Mouse (Mus musculus) brain, embryonic 14.5 days (tissue): ENCODE measurements around the gene Psmb6. TPM values are rescaled to one million over a fixed set of nuclear protein-coding genes. Genes with fewer than 3 reads are reported as not detected.
A peak's percentile ranks its signal among the peaks of the same experiment; 100 is the strongest.
"Not testable (repeated sequence)": the region's sequence is repeated elsewhere in the genome, so short reads cannot be mapped to it uniquely, and the experiment has no call there.

Source experiments
- DNase-seq: peaks from one replicate; pipeline ENCODE4 v3.0.0-alpha.2; 2011; ENCODE audit warnings: low read depth
- CTCF ChIP-seq: fragments of 200-500 bp; IDR thresholded peaks from 2 replicates; pipeline ENCODE4 v1.5.1; 2012; ENCODE audit warnings: inconsistent platforms, mild to moderate bottlenecking, moderate library complexity, borderline replicate concordance; ENCODE audit not compliant: insufficient read depth, insufficient read length; ENCODE audit errors: extremely low read depth
- POLR2A ChIP-seq: fragments of 200-500 bp; IDR thresholded peaks from 2 replicates; pipeline ENCODE4 v1.6.1; 2012; ENCODE audit warnings: mild to moderate bottlenecking, inconsistent platforms, borderline replicate concordance; ENCODE audit not compliant: poor library complexity, insufficient read depth, insufficient read length, severe bottlenecking; ENCODE audit errors: extremely low read depth
- polyA plus RNA-seq: library from polyadenylated mRNA; depleted of rRNA; stranded (reverse); fragments of >200 nt; gene quantifications from 2 replicates; pipeline ENCODE4 v1.2.3, GENCODE M21; 2012

Psmb6 gene
- polyA plus RNA-seq, 1 experiment = 405 TPM

DNA sequence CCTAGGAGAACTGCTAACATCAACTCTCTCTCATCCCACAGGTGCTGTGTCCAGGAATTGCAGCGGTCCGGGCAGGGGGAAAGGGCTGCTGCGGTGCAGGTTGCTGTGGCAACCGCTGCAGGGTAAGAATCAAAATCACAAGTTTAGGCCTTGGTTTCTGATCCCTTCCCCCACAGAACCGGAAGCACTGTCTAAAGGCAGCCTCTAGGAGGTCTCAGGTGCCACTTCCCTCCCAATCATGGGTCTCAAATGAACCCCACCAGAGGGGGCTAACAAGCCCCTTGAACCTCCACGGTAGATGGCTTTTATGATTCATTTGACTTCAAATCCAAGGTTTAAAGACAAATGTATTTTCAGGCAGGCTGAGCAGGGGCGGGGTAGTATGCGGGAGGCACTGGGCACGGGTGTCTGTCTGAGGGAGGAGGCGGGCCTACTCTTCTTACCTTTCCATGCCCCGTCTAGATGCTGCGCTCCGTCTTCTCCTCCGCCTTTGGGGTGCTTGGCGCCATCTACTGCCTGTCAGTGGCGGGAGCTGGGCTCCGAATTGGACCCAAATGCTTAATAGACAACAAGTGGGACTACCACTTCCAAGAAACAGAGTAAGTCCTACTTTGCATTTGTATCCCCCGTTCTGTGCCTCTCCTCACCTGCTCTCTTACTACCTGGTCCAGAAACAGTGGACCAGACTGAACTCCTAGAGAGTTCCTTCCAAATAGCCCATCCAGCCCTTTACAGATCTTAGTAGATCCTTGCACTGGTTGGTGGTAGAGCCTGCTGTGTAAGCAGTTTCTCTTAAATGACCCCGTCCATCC, 15.2 kb upstream of the Psmb6 start:
- peak; percentile 76 for DNase-seq
- TF ChIP-seq CTCF = peak; percentile 84
- no peak for TF ChIP-seq POLR2A

DNA sequence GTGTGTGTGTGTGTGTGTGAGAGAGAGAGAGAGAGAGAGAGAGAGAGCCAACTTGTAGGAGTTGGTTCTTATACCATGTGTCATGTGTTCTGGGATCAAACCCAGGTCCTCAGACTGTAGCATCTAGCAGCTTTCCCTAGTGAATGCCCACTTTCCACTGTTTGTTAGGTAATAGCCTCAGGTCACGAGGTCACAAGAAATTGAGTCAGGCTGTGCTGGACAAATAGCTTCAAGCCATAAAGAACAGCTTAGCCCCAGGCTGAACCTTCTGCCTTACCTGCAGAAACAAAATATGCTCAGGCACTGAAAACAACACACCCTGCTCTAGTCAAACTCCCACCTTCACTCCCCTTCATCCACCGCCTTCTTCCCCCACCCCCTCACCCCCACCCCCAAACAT, 13.9 kb upstream of the Psmb6 start:
- no peak for DNase-seq
- TF ChIP-seq CTCF (no peak), POLR2A (no peak)

- DNase-seq = no peak
- TF ChIP-seq CTCF (no peak), POLR2A (no peak)
Measured at GRCm38 (mm10) chr11:70511825-70512224, 13.3 kb upstream of the Psmb6 start.

DNA sequence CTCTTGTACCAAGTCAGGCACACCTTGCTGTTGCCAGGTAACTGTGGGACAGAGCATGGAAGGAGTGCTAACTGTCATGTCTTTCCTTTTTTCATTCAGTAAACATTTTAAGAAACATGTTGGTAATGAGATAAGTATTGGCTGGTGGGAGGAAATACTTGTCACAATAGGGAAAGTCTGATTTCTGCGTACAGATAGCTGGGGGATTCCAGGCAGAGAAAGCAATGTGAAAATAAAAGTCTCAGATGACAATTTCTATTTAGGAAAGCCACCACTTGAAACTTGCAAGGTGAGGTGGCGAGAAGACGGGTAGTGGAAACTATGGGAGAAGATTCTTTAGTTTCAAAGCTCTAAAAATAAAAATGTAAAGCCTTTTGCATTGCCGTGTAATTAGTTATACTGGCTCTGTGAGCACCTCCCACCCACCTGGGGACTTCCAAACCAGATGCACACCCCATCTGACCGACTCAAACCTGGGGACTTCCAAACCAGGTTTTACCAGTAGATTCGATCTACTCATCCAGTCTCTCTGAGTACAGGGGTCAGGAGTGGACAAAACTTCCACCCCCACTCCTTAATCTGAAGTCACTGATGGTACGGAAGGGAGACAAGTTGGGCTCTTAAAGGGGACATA, 12.3 kb upstream of the Psmb6 start:
- no peak for DNase-seq
- TF ChIP-seq CTCF (no peak), POLR2A (no peak)

GRCm38 (mm10) chr11:70513520-70513919, 11.6 kb upstream of the Psmb6 start:
- no peak for DNase-seq

GRCm38 (mm10) chr11:70514288-70514687, 10.9 kb upstream of the Psmb6 start, which contains the start of gene Vmo1:
Gene Vmo1, minus strand, starts transcription at chr11:70514616.
- TF ChIP-seq CTCF = no peak
- no peak for TF ChIP-seq POLR2A
- no peak for DNase-seq

More at GRCm38 (mm10) chr11:70513520-70513919, 11.6 kb upstream of the Psmb6 start:
- TF ChIP-seq CTCF (no peak), POLR2A (no peak)

GRCm38 (mm10) chr11:70516352-70516751, 8.8 kb upstream of the Psmb6 start:
- DNase-seq = peak; percentile 77
- TF ChIP-seq POLR2A (no peak), CTCF (peak; percentile 51; the same call in 1 of the 2 replicates)

- no peak for DNase-seq
- no peak for TF ChIP-seq CTCF
- no peak for TF ChIP-seq POLR2A
Measured at GRCm38 (mm10) chr11:70518436-70518835, 6.7 kb upstream of the Psmb6 start.

- TF ChIP-seq CTCF (no peak), POLR2A (no peak)
- DNase-seq = no peak
Measured at GRCm38 (mm10) chr11:70518923-70519322, 6.2 kb upstream of the Psmb6 start, which contains the start of gene Gltpd2. Gene Gltpd2, plus strand, starts transcription at chr11:70519196.

DNA sequence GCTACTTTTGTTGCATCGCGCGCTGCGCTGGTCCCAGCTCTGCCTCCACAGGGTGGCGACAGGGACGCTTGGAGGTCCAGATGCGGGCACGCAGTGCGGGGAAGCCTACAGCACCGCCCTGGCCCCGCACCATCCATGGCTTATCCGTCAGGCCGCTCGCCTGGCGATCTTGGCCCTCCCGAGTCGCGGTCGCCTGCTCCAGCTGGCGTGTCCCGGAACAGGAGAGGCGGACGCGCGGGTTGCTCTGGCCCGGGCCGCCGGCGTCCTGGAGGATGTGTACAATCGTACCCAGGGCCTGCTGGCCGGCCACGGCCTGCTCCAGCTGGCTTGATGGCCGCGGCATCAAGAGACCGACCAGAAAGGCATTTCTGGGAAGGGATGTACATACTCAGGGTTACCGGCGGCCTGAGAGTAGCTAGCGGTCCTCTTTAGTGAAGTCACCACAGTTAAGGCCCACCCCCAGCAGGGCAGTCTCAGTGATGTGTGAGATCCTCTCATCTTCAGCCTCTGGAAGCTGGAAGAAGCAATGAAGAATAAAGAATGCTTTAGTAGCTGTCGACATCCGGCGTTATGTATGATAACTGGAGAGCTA, 4.9 kb upstream of the Psmb6 start:
- TF ChIP-seq POLR2A = no peak
- peak; percentile 15; the same call in 1 of the 2 replicates for TF ChIP-seq CTCF
- peak; percentile 29 for DNase-seq

- not testable (repeated sequence) for DNase-seq
Measured at GRCm38 (mm10) chr11:70523306-70523989, 1.7 kb upstream of the Psmb6 start.

GRCm38 (mm10) chr11:70524782-70525181, 385 bp upstream of the Psmb6 start:
- no peak for TF ChIP-seq CTCF
- TF ChIP-seq POLR2A = no peak
- DNase-seq = no peak

DNA sequence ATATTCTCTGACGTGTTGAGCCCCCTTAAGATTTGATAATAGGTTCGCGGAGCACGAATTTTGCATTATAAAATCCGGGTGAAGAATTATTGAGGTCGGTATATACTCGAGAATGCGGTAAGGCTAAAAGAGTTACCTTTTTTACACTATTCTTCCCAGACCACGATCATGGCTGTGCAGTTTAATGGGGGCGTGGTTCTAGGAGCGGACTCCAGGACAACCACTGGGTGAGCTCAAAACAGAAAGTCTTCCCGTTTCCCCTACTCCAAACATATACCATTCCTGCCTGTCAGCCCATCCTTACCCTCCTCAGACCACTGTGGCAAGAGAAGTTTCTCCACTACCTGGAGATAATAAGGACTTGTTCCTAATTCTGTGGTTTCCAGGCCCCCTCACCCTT, 559 bp downstream of the Psmb6 start:
- no peak for DNase-seq
- TF ChIP-seq CTCF = no peak
- TF ChIP-seq POLR2A = no peak
